Mouse (Mus musculus) embryonic facial prominence, embryonic 15.5 days (tissue): Measurements from ENCODE around the gene Acd. TPM values are rescaled to one million over a fixed set of nuclear protein-coding genes. Genes with fewer than 3 reads are reported as not detected.

Source experiments
- ATAC-seq: fragments of 200-750 bp; cut with Nextera tagmentation; 2 replicates; pipeline ENCODE4 v1.8.0; 2017; ENCODE audit warnings: low read depth, moderate TSS enrichment; ENCODE audit not compliant: insufficient number of reproducible peaks, low FRiP score, low TSS enrichment
- H3K27ac ChIP-seq: fragments of 300-500 bp; sonication (generic); replicated peaks from 2 replicates; pipeline ENCODE4 v1.5.1; 2015; ENCODE audit warnings: mild to moderate bottlenecking, inconsistent platforms
- H3K27me3 ChIP-seq: fragments of 300-500 bp; sonication (generic); 2 replicates; pipeline ENCODE4 v1.6.1; 2015; ENCODE audit warnings: inconsistent platforms
- H3K36me3 ChIP-seq: fragments of 300-500 bp; sonication (generic); 2 replicates; pipeline ENCODE4 v1.6.1; 2015; ENCODE audit warnings: mild to moderate bottlenecking, inconsistent platforms
- H3K4me1 ChIP-seq: fragments of 300-500 bp; sonication (generic); 2 replicates; pipeline ENCODE4 v1.6.1; 2015; ENCODE audit warnings: inconsistent platforms
- H3K4me2 ChIP-seq: fragments of 300-500 bp; sonication (generic); replicated peaks from 2 replicates; pipeline ENCODE4 v1.6.1; 2015; ENCODE audit warnings: mild to moderate bottlenecking, inconsistent platforms
- H3K4me3 ChIP-seq: fragments of 300-500 bp; sonication (generic); replicated peaks from 2 replicates; pipeline ENCODE4 v1.5.1; 2015; ENCODE audit warnings: mild to moderate bottlenecking, inconsistent platforms
- H3K9ac ChIP-seq: fragments of 300-500 bp; sonication (generic); 2 replicates; pipeline ENCODE4 v1.6.1; 2015; ENCODE audit warnings: inconsistent platforms
- H3K9me3 ChIP-seq: fragments of 300-500 bp; sonication (generic); replicated peaks from 2 replicates; pipeline ENCODE4 v1.6.1; 2016; ENCODE audit warnings: inconsistent platforms
- WGBS: fragments of 180-500 bp; shearing (Covaris S2); methylation state at CpG from one replicate; pipeline ENCODE4 v1.1.7; 2015; 5-methylcytosine and 5-hydroxymethylcytosine counted together
- polyA plus RNA-seq: library from polyadenylated mRNA; unstranded; fragments of >200 nt; fragmentation: Nextera tagmentation; extraction: Ambion mirVana; gene quantifications from 2 replicates; pipeline ENCODE4 v1.2.1, GENCODE M21; 2015

The Acd gene
- 65.0 and 73.3 TPM in 2 replicates for polyA plus RNA-seq

DNA sequence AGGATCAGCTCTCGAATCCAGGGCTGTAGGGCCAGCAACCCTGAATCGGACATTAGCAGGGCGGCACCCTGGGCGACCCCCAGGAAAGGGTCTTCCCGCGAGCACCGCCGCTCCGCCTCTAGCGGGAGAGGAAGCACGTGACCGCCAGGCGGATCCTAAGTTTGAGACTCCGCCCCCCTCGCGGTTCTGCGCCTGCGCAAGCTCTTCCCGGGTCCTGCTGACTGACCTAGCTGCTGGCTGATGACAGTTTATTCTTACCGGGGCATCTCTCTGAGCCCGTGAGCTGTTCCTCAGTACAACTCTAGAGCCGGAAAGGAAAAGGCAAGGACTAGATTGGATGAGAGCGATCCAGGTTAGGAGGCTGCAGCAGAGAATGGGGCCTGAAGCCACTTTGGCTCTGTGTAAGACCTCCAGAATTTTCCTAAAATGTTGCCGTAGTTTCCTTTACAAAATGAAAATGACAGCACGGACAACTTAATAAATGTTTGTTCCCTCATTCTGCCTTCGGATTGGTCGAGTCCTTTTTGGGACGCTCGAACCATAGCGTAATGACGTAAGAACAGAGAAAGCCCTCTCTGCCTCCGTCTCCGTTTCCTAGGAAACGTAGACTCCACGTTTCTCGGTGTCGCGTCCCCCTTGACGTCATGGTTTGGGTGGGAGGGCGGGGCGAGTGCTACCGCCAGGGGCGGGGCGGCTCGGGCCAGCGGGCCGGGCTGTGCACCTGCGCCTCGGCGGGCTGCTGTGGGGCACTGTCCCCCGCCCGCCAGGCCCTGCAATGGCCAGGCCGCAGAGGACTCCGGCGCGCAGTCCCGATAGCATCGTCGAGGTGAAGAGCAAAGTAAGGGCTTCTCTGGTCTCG is at the start of gene Acd, which contains the start of gene Pard6a:
Gene Acd (minus strand): TSS at position 137 of the 859 bp plus-strand sequence.
Gene Pard6a (plus strand): TSS at position 183 of the 859 bp plus-strand sequence.
- Histone ChIP-seq H3K4me3 (peak within 1 kb of the TSS; percentile 71), H3K4me2 (peak within 1 kb of the TSS; percentile 93), H3K36me3 (peaks cover 42% of the 10 kb centered on the region), H3K9ac (peak within 1 kb of the TSS; percentile 52), H3K4me1 (peaks cover 25% of the 10 kb centered on the region), H3K27ac (peak within 1 kb of the TSS; percentile 96), H3K9me3 (no peaks in the 10 kb centered on the region), H3K27me3 (no peaks in the 10 kb centered on the region)
- peak; percentile 81 for ATAC-seq
- under 1% methylated on average over 60 of the region's 60 CpGs for WGBS

DNA sequence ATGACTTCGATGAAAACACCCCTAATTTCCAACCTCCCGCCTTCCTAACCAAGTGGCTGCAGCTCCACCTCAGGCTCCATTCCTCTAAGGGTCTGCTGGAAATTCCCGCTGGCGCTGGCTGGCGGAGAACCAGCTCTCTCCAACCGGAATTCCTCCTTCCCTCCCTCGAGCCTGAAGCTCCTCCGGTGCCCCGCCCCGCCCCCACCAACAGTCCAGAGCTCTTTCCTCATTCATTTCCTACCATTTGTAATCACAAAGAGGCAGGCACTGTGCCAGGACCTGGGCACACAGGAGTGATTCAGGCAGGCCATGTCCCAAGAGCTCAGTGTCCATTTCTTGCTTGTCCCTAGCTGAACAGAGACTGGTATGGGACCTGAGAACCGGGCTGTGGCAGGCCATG is 49.7 kb upstream of the Acd start:
- Histone ChIP-seq H3K27ac (peak overlapping the region; percentile 66), H3K9ac (no peak overlapping the region)

DNA sequence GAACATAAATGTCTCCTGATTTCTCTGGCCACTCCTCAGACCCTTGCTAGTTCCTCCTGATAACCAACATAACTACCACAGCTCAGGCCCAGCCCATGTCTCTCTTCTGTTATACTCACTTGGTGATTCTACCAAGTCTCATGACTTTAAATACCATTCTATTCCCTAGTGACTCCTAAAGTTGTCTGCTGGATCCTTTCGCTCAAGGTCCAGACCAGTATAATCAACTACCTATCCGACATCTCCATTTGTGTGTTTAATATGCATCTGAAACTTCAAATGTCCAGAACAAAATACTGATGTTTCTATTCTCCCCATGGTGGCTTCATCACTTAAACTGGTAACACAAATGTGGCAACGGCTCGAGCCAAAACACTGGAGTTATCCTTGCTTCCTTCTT is 42.4 kb upstream of the Acd start:
- no peak overlapping the region for H3K4me3 ChIP-seq
- no peaks in the 10 kb centered on the region for H3K9me3 ChIP-seq
- H3K27ac ChIP-seq: no peak overlapping the region
- 84% methylated on average over 4 of the region's 4 CpGs for WGBS
- H3K4me2 ChIP-seq: no peak overlapping the region
- no peaks in the 10 kb centered on the region for H3K36me3 ChIP-seq
- H3K9ac ChIP-seq: no peak overlapping the region
- peaks cover 10% of the 10 kb centered on the region for H3K4me1 ChIP-seq
- H3K27me3 ChIP-seq: no peaks in the 10 kb centered on the region
- no peak for ATAC-seq

More for the DNA sequence above, 49.7 kb upstream of the Acd start:
- H3K27me3 ChIP-seq: no peaks in the 10 kb centered on the region
- H3K4me2 ChIP-seq: 0 out of 2 replicates have a peak overlapping the region, but pooled peaks have one; percentile 12
- H3K4me3 ChIP-seq: no peak overlapping the region
- no peaks in the 10 kb centered on the region for H3K9me3 ChIP-seq
- 6% methylated on average over 11 of the region's 11 CpGs for WGBS
- no peaks in the 10 kb centered on the region for H3K36me3 ChIP-seq
- H3K4me1 ChIP-seq: peaks cover 14% of the 10 kb centered on the region
- ATAC-seq: no peak

DNA sequence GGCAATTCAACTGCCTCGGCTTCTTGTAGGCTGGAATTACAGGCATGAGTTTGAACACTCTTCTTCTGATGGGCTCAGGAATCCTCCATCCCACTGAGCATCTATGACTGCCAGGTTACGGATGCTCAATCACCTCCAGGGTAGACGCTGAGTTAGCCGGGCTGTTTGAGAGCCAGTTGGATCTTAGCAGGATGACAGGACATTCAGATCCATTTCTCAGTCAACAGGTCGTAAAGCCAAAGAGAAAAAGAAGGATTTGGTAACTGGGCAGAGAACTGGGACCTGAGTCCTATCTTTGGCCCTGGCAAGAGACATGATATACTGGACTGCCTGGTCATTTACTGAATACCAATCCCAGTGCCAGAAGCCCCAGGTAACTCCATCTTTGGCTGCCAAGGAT is 38.3 kb upstream of the Acd start:
- H3K4me3 ChIP-seq: no peak overlapping the region
- 90% methylated on average over 5 of the region's 5 CpGs for WGBS
- H3K36me3 ChIP-seq: no peaks in the 10 kb centered on the region
- H3K4me2 ChIP-seq: no peak overlapping the region
- no peak overlapping the region for H3K27ac ChIP-seq
- H3K4me1 ChIP-seq: no peaks in the 10 kb centered on the region
- no peaks in the 10 kb centered on the region for H3K27me3 ChIP-seq
- H3K9me3 ChIP-seq: no peaks in the 10 kb centered on the region
- H3K9ac ChIP-seq: no peak overlapping the region
- ATAC-seq: no peak

DNA sequence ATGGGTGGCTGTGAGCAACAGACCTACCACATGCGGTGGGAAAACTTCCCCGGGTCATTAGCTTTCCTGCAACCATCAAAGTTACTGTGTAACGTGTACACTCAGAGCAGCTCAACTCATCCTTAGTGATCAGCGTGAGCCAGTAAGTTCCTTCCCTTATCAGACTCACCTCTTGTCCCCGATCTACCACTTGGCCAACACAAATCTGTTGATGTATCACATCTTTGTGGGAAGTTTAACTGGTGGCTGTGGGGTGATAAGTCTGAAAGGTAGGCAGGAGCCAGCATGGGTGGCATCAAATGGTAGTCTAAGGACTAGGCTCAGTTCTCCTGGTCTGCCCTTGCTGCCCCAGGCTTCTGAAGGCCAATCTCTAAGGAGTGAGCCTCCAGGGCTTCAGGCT is 31.3 kb upstream of the Acd start:
- Histone ChIP-seq H3K27me3 (no peaks in the 10 kb centered on the region), H3K9me3 (no peaks in the 10 kb centered on the region), H3K27ac (no peak overlapping the region), H3K4me3 (no peak overlapping the region), H3K9ac (no peak overlapping the region), H3K36me3 (peaks cover 14% of the 10 kb centered on the region), H3K4me1 (no peaks in the 10 kb centered on the region), H3K4me2 (no peak overlapping the region)
- no peak for ATAC-seq
- 93% methylated on average over 5 of the region's 5 CpGs for WGBS

DNA sequence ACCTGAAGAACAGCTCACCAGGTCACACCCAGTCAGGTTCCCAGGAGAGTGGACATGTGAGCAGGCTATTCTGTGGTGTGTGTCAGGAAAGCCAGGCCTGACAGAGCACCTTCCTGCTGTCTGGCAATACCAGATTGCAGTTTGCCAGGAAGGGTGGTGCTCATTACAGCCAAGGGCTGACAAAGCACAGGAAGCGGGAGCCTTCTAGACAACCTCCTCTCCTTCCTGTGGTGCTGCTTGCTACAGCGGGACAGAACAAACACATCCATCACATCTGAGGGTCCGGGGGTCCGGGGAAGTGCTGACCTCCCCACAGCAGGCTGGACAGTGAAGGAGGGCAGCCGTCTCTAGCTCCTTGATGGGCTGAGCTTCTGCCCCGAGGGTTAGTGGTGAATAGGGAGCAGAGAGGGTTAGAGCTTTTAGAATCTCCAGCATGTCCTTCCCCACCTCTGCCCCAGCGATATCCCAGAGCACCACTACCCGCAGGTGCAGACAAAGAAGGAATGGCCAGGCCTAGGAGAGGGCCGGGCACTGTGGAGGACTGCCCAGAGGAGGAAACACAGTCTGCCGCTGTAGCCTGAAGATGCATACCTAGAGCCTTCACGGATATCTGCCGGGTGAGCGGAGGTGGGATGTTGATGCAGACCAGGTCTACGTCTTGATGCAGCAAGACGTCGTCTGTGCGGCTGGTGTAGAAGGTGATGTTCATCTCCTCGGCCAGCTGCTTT is 26.7 kb upstream of the Acd start:
- peak overlapping the region; percentile 28; the same call in 1 of the 2 replicates for H3K27ac ChIP-seq
- no peak overlapping the region for H3K9ac ChIP-seq
- H3K27me3 ChIP-seq: no peaks in the 10 kb centered on the region
- no peaks in the 10 kb centered on the region for H3K4me1 ChIP-seq
- H3K4me3 ChIP-seq: no peak overlapping the region
- no peak overlapping the region for H3K4me2 ChIP-seq
- ATAC-seq: 0 out of 2 replicates have a peak, but pooled peaks have one; percentile 34
- no peaks in the 10 kb centered on the region for H3K9me3 ChIP-seq
- peaks cover 36% of the 10 kb centered on the region for H3K36me3 ChIP-seq
- 86% methylated on average over 18 of the region's 18 CpGs for WGBS

DNA sequence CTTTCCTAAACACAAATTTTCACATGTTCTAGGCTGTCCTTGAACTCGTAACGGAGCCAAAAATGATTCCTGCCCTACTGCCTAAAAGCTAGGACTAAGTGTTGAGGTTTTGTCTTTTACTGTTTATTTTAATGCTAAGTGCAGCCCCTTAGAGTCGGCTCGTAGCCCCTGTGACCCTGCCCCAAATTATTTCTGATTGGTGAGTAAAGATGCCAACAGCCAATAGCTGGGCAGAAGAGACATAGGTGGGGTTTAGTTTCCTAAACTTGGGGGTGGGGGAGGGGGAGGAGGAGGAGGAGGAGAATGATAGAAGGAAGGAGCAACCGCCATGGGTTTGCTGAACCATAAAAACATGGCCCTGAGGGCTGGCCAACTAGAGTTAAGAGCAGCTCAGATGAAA is 24.8 kb upstream of the Acd start:
- Histone ChIP-seq H3K27ac (no peak overlapping the region), H3K27me3 (no peaks in the 10 kb centered on the region), H3K4me1 (no peaks in the 10 kb centered on the region), H3K9ac (no peak overlapping the region), H3K4me3 (no peak overlapping the region), H3K9me3 (no peaks in the 10 kb centered on the region), H3K4me2 (no peak overlapping the region), H3K36me3 (peaks cover 36% of the 10 kb centered on the region)
- ATAC-seq: no peak
- 68% methylated on average over 5 of the region's 5 CpGs for WGBS

DNA sequence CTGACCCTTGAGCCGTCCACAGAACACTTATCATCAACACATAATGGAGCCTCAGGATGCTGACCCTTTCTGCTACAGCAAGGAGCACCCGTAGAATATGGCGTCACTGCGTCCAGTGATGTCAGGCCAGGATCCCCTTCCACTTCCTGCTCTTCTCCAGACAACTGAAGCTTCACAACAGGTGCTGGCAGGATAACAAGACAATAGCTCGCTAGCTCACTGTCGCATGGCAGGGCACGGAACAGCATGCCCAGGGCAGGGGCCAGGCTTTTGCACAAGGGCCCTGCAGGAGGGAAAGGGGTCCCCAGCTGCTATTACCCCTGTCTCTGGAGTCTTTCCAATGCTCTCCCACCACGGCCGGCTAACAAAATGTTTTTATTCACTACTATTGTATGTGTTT is 22.0 kb upstream of the Acd start:
- Histone ChIP-seq H3K4me3 (no peak overlapping the region), H3K27ac (no peak overlapping the region), H3K9me3 (no peaks in the 10 kb centered on the region), H3K9ac (no peak overlapping the region), H3K36me3 (peaks cover 29% of the 10 kb centered on the region), H3K4me2 (no peak overlapping the region), H3K27me3 (no peaks in the 10 kb centered on the region), H3K4me1 (no peaks in the 10 kb centered on the region)
- no peak for ATAC-seq
- 91% methylated on average over 9 of the region's 9 CpGs for WGBS

DNA sequence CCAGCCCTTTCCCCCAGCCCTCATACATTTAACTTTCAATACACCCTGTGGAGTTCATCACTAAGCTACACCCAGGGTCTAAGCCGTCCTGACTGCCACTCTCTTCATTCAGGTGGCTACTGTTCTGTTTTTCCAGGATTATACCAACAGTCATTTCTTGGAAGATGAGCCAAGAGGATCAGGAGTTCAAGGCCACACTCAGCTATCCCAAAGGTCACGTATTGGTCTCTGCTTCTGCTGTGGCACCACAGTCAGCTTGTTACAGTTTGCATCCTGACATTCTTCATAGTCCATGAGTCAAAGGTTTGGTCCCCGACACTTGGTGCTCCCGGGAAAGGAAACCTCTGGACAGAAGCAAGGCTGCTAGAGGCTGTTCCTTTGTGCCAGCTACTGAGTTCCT is 18.7 kb upstream of the Acd start:
- 86% methylated on average over 4 of the region's 4 CpGs for WGBS
- Histone ChIP-seq H3K9ac (no peak overlapping the region), H3K27me3 (no peaks in the 10 kb centered on the region), H3K9me3 (no peaks in the 10 kb centered on the region), H3K27ac (no peak overlapping the region), H3K4me2 (no peak overlapping the region), H3K4me1 (no peaks in the 10 kb centered on the region), H3K36me3 (peaks cover 8% of the 10 kb centered on the region; the same call in 1 of the 2 replicates), H3K4me3 (no peak overlapping the region)
- no peak for ATAC-seq

DNA sequence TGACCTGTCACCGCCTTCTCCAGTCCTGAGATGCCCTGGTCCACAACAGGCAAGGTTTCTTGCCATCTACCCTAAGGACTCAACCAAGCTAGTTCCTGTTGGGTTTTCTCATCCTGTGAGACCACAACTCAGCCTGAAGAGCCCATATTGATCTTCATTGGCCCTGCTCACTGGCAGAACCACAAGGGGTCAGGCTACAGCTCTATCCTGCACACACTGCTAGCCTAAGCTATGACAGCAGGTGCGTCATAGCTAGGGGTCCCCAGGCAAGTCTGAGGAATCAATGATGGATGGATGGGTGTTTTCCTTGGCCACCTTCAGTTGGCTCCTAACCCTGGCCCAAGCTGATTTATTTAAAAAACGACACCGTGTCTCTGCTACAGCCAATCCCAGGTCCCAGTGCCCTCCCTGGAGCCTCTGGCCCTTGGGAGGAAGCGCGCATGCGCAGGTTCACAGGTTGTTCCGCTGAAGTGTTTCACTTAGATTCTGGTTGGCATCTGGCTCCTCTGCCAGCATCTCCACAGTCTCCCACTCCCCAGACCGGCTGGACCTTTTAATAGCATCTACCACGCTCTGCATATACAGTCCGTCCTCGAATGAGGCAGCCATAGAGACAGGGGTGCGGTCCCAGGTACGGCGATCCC is 15.5 kb upstream of the Acd start:
- Histone ChIP-seq H3K27me3 (no peaks in the 10 kb centered on the region), H3K9me3 (no peaks in the 10 kb centered on the region), H3K4me2 (no peak overlapping the region), H3K4me3 (no peak overlapping the region), H3K4me1 (no peaks in the 10 kb centered on the region), H3K36me3 (no peaks in the 10 kb centered on the region), H3K9ac (no peak overlapping the region), H3K27ac (no peak overlapping the region)
- ATAC-seq: no peak
- 93% methylated on average over 15 of the region's 15 CpGs for WGBS

DNA sequence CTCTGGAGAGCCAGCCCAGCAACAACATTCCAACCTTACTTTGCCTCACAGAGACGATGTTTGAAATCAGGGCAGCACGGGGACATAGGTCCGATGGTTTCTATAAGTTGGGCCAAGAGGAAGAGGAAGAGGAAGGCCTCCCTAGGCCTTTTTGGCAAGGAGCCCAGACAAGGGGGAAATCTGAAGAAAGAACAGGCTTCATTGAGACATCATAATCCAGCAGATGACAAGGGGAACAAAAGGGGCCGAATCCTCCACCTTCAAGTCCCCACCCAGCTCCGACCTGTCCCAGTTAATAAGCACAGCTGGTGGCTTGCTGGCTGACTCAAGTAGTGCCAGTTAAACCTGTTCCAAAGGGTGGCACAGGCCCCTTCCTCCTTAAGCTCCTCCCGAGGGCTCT is 14.1 kb upstream of the Acd start:
- Histone ChIP-seq H3K9me3 (no peaks in the 10 kb centered on the region), H3K27me3 (no peaks in the 10 kb centered on the region), H3K4me3 (no peak overlapping the region), H3K9ac (no peak overlapping the region), H3K4me1 (no peaks in the 10 kb centered on the region), H3K36me3 (no peaks in the 10 kb centered on the region), H3K4me2 (no peak overlapping the region), H3K27ac (peak overlapping the region; percentile 73)
- peak; percentile 51; the same call in 1 of the 2 replicates for ATAC-seq
- 51% methylated on average over 6 of the region's 6 CpGs for WGBS
